Mouse (Mus musculus) brain, embryonic 18.5 days (tissue): Measurements from ENCODE around the gene Adgrl4.

Experiments used
- DNase-seq: peaks from one replicate; pipeline ENCODE4 v3.0.0-alpha.2; 2012; ENCODE audit warnings: low read depth, low spot score

The Adgrl4 gene

GRCm38 (mm10) chr3:151437693-151438092, at the start of gene Adgrl4:
TSS of gene Adgrl4 (plus strand) at chr3:151437887.
- no peak for DNase-seq

- no peak for DNase-seq
Measured at GRCm38 (mm10) chr3:151390912-151391311, 46.8 kb upstream of the Adgrl4 start.

- DNase-seq, result no peak
Measured at GRCm38 (mm10) chr3:151392891-151393290, 44.8 kb upstream of the Adgrl4 start.

- DNase-seq, result no peak
Measured at GRCm38 (mm10) chr3:151393330-151393729, 44.4 kb upstream of the Adgrl4 start.

- DNase-seq, result no peak
Measured at GRCm38 (mm10) chr3:151399270-151399669, 38.4 kb upstream of the Adgrl4 start.

GRCm38 (mm10) chr3:151411031-151411430, 26.7 kb upstream of the Adgrl4 start:
- no peak for DNase-seq

- DNase-seq, result peak; percentile 67
Measured at GRCm38 (mm10) chr3:151411488-151411887, 26.2 kb upstream of the Adgrl4 start.

GRCm38 (mm10) chr3:151416931-151417330, 20.8 kb upstream of the Adgrl4 start:
- no peak for DNase-seq

GRCm38 (mm10) chr3:151417688-151418572, 19.8 kb upstream of the Adgrl4 start:
- DNase-seq, result no peak

- DNase-seq, result no peak
Measured at GRCm38 (mm10) chr3:151424326-151425207, 13.1 kb upstream of the Adgrl4 start.

- DNase-seq, result no peak
Measured at GRCm38 (mm10) chr3:151430106-151430505, 7.6 kb upstream of the Adgrl4 start.

- DNase-seq, result no peak
Measured at GRCm38 (mm10) chr3:151431507-151431906, 6.2 kb upstream of the Adgrl4 start.

- no peak for DNase-seq
Measured at GRCm38 (mm10) chr3:151438364-151438763, 677 bp downstream of the Adgrl4 start.

- no peak for DNase-seq
Measured at GRCm38 (mm10) chr3:151439976-151440375, 2.3 kb downstream of the Adgrl4 start.

- no peak for DNase-seq
Measured at GRCm38 (mm10) chr3:151442026-151442425, 4.3 kb downstream of the Adgrl4 start.

- no peak for DNase-seq
Measured at GRCm38 (mm10) chr3:151443486-151443885, 5.8 kb downstream of the Adgrl4 start.

- no peak for DNase-seq
Measured at GRCm38 (mm10) chr3:151444284-151444683, 6.6 kb downstream of the Adgrl4 start.

GRCm38 (mm10) chr3:151445936-151446335, 8.2 kb downstream of the Adgrl4 start:
- no peak for DNase-seq

GRCm38 (mm10) chr3:151454985-151455701, 17.5 kb downstream of the Adgrl4 start:
- no peak for DNase-seq

- no peak for DNase-seq
Measured at GRCm38 (mm10) chr3:151459430-151460190, 21.9 kb downstream of the Adgrl4 start.

- DNase-seq, result no peak
Measured at GRCm38 (mm10) chr3:151465215-151465614, 27.5 kb downstream of the Adgrl4 start.
